Mouse (Mus musculus): Measurements from ENCODE around the gene E2f1.

Gene E2f1

GRCm38 (mm10) chr2:154551927-154552326, 17.8 kb downstream of the E2f1 start:
- DNase-seq (ENCODE audit: low spot score) = no peak

GRCm38 (mm10) chr2:154551476-154551875, 18.2 kb downstream of the E2f1 start, which contains the start of gene Actl10:
Gene Actl10 (plus strand): TSS chr2:154551776.
- no peak for DNase-seq (ENCODE audit: low spot score)

GRCm38 (mm10) chr2:154550937-154551336, 18.8 kb downstream of the E2f1 start:
- DNase-seq (ENCODE audit: low spot score) = peak; percentile 59

DNA sequence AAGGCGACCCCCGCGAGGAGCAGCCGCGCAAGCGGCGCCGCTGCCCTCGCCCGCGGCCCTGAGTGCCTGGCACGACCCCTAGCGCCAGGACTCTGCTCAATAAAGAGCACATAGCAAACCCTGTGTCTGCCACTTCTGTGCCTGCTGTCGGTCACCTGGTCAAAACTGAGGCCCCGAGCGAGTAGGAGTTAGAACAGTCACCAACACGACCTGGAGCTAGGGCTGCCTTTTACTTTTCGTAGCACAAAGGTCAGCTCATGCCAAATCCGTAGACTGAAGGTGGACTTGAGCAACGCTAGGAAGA, 19.9 kb downstream of the E2f1 start:
- DNase-seq (ENCODE audit: low spot score) = no peak

GRCm38 (mm10) chr2:154549127-154549885, 20.4 kb downstream of the E2f1 start:
- DNase-seq (ENCODE audit: low spot score) = peak; percentile 82

DNA sequence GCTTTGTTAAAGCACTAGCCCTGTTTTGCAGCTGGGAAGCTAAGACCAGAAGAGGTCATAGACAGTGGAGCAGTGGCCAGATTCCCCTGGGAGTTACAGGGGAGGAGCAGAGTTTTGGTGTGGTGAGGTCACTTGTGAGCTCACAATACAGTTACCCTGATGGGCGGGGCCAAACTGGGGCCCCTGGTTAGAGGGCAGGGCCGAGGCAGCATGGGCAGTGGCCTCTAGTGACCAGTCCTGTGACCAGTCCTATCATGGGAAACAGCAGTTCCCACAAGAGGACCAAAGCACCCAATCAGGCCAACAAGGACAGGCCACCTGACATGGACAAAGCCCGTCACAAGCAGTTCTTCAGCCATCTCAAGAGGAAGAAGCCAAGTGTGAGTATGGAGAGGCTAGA, 21.0 kb downstream of the E2f1 start:
- peak; percentile 72 for DNase-seq (ENCODE audit: low spot score)

GRCm38 (mm10) chr2:154546711-154547110, 23.0 kb downstream of the E2f1 start, which contains the start of gene 1700003F12Rik:
Gene 1700003F12Rik (plus strand): TSS chr2:154547085.
- no peak for DNase-seq (ENCODE audit: low spot score)

GRCm38 (mm10) chr2:154543567-154544347, 25.9 kb downstream of the E2f1 start:
- no peak for DNase-seq (ENCODE audit: low spot score)

DNA sequence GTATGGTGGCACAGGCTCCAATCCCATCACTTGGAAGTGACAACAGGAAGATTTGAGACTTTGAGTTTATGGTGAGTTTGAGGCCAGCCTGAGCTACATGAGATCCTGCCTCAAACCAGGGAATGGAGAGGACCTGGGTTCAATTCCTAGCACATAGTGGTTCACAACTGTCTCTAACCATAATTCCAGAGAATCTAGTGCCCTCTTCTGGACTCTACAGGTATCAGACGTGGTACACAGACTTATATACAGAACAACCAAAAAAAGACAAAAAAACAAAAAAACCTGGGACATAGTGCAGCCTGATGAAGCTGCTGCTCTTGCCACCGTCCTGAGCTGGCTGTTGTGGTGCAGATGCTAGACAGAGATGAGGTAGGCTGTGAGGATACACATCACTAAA, 28.1 kb downstream of the E2f1 start:
- DNase-seq (ENCODE audit: low spot score) = no peak

DNA sequence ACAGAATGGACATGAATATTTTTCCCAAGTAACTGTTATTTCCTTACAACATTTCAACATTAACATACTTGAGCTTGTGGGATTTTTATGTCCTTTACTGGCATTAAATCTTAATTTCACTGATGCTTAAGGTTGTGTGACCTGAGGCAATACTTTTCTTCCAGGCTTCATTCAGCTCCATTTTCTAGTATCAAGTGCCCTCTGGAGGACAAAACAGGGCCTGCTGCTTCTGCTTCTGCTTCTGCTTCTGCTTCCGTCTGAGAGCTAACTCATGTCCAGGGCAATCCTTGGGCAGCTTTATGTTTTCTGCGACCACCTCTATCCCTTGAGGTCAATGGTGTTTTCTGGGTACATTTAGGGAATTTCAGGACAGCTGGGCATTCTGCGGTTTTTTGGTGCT, 30.0 kb downstream of the E2f1 start:
- peak; percentile 73 for DNase-seq (ENCODE audit: low spot score)

- peak; percentile 38 for DNase-seq (ENCODE audit: low spot score)
Observed at GRCm38 (mm10) chr2:154538710-154539109, 31.0 kb downstream of the E2f1 start.

GRCm38 (mm10) chr2:154538310-154538709, 31.4 kb downstream of the E2f1 start:
- DNase-seq (ENCODE audit: low spot score) = no peak

- no peak for DNase-seq (ENCODE audit: low spot score)
Observed at GRCm38 (mm10) chr2:154534704-154535270, 34.9 kb downstream of the E2f1 start.

DNA sequence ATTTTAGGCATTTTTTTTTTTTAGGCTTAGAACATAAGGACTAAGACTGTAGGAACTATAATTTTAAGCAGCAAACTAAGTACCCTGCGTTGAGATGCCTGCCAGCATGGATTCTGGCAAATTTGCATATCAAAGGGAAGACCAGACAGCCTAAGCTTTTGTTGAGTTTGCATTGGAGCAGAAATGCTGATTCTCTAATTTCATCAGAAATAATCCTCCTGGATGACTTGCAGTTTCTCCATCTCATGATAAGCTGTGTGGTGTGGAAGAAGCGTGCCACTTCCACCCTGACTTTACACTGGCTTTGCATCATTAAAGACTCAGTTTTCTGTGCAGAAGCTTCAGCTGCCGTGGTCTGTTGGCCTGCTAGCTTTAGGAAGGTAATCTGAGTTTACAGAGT, 36.8 kb downstream of the E2f1 start:
- DNase-seq (ENCODE audit: low spot score) = no peak

DNA sequence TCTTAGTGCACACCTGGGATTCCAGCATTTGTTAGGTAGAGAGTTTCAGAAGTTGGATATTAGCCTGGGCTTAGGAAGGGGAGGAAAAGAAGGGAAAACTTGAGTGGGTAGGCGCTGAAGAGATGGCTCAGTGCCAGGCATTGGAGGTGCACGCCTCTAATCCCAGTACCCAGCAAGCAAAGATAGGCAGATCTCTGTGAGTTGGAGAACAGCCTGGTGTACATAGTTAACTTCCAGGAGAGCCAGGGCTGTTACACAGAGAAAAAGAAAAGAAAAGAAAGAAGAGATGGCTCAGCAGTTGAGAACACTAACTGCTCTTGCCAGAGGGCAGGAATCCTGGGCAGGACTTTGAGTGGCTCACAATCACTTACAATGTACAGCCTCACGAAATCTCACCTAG, 43.2 kb downstream of the E2f1 start:
- no peak for DNase-seq (ENCODE audit: low spot score)

- no peak for DNase-seq (ENCODE audit: low spot score)
Observed at GRCm38 (mm10) chr2:154525285-154525684, 44.4 kb downstream of the E2f1 start.

DNA sequence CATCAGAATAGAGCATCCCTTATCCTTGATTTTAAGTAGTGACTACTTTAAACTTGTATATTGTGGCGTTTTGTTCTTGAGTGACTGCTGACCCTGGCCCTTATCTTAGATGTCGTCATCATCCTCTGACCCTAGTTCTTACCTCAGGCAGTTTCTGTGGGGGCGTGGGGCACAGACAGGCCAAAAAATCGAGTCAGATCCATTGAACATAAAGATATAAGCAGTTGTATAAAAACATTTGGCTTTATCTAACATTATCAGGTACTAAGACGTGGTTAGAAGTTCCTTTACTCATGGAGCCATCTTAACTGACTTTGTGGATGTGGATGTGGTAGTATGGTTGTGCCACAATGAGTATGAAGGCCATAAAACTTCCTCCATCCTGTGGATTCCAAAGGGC, 47.4 kb downstream of the E2f1 start:
- no peak for DNase-seq (ENCODE audit: low spot score)

GRCm38 (mm10) chr2:154521449-154521848, 48.2 kb downstream of the E2f1 start:
- no peak for DNase-seq (ENCODE audit: low spot score)

DNA sequence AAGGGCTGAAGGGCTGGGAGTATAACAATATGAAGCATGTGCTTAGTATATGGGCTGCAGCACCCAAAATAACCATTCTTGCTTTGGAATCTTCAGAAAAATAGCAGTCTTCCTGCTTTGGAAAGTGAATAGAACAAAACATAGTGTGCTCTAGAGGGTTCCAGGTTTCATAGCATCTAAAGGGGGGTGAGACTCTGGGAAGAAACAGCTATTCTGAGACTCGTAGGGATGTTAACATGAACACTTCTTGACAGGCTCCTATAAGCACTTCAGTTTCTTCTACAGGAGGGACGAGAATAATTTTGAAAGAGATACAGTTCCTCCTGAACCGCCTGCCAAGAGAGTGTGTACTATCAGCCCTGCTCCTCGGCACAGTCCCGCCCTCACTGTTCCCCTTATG, 52.3 kb downstream of the E2f1 start:
- DNase-seq (ENCODE audit: low spot score) = no peak

- DNase-seq (ENCODE audit: low spot score) = no peak
Observed at GRCm38 (mm10) chr2:154516944-154517343, 52.7 kb downstream of the E2f1 start.

GRCm38 (mm10) chr2:154510141-154510540, 59.6 kb downstream of the E2f1 start:
- DNase-seq (ENCODE audit: low spot score) = no peak

All from retina, embryonic 14.5 days (tissue).